Mouse (Mus musculus) kidney, adult 2 months (tissue): ENCODE measurements at regions not wholly inside any gene's neighbourhood (a gene's known extent, or its start where the extent isn't known, plus 50 kb on each side); places are given as distances from the start of the nearest gene placed in this dataset.

Source experiments
- CTCF ChIP-seq: fragments of 200-500 bp; conservative IDR thresholded peaks from 2 replicates; pipeline ENCODE4 v1.5.1; 2011; ENCODE audit warnings: low read depth, mild to moderate bottlenecking, control low read depth, low read length, moderate library complexity, mixed read lengths; ENCODE audit not compliant: insufficient read depth, insufficient read length
- POLR2A ChIP-seq: fragments of 200-500 bp; IDR thresholded peaks from one replicate; pipeline ENCODE4 v1.6.1; 2011; ENCODE audit warnings: low read depth, low read length, control low read depth

DNA sequence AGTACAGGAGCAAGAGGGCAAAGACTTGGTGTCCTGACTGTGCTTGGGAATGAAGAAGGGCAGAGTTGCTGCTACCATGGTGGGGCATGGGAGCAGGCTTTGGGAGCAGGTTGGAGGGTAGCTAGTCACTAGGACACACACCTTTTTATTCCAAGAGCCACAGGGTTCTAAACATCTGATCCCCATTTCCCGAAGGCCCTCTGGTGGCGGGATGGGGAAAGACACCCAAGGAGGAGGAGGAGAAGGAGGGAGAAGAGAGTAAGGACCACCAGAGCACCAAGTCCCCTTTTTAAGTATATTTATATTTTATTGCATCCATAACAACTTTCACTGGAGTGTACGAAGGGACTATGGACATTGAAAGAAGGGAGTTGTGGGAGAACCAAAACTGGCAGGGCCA lies 57.0 kb upstream of the Wdfy3 start:
- TF ChIP-seq CTCF (peak; percentile 65), POLR2A (no peak)
